Mouse (Mus musculus) forebrain, postnatal 0 days (tissue): ENCODE results near the gene Klk1b4. TPM values are rescaled to one million over a fixed set of nuclear protein-coding genes. Genes with fewer than 3 reads are reported as not detected.
"Not testable (repeated sequence)": the region's sequence is repeated elsewhere in the genome, so short reads cannot be mapped to it uniquely, and the experiment has no call there.

Experiments
- ATAC-seq: fragments of 200-750 bp; cut with Nextera tagmentation; 2 replicates; pipeline ENCODE4 v1.8.0; 2017; ENCODE audit warnings: mild to moderate bottlenecking, moderate library complexity
- DNase-seq: peaks from one replicate; pipeline ENCODE4 v3.0.0-alpha.2; 2015
- H3K27ac ChIP-seq: fragments of 300-500 bp; sonication (generic); 2 replicates; pipeline ENCODE4 v1.5.1; 2014; ENCODE audit warnings: low read depth, mild to moderate bottlenecking, antibody characterized with exemption, low read length, moderate library complexity, mixed read lengths
- H3K27me3 ChIP-seq: fragments of 300-500 bp; sonication (generic); 2 replicates; pipeline ENCODE4 v1.6.1; 2014; ENCODE audit warnings: mild to moderate bottlenecking, low read length, mixed read lengths; ENCODE audit not compliant: insufficient read depth
- H3K36me3 ChIP-seq: fragments of 300-500 bp; sonication (generic); 2 replicates; pipeline ENCODE4 v1.6.1; 2014; ENCODE audit warnings: mild to moderate bottlenecking, moderate library complexity; ENCODE audit not compliant: insufficient read depth
- H3K4me1 ChIP-seq: fragments of 300-500 bp; sonication (generic); 2 replicates; pipeline ENCODE4 v1.6.1; 2014; ENCODE audit warnings: antibody characterized with exemption; ENCODE audit not compliant: insufficient read depth
- H3K4me2 ChIP-seq: fragments of 300-500 bp; sonication (generic); 2 replicates; pipeline ENCODE4 v1.6.1; 2014; ENCODE audit warnings: low read depth, mild to moderate bottlenecking, moderate library complexity
- H3K4me3 ChIP-seq: fragments of 300-500 bp; sonication (generic); 2 replicates; pipeline ENCODE4 v1.5.1; 2014; ENCODE audit warnings: low read depth, low read length, mixed read lengths
- H3K9ac ChIP-seq: fragments of 300-500 bp; sonication (generic); 2 replicates; pipeline ENCODE4 v1.6.1; 2014; ENCODE audit warnings: mild to moderate bottlenecking
- H3K9me3 ChIP-seq: fragments of 300-500 bp; sonication (generic); 2 replicates; pipeline ENCODE4 v1.6.1; 2016; ENCODE audit warnings: low read length
- CTCF ChIP-seq: sonication (generic); IDR thresholded peaks from 2 replicates; pipeline ENCODE4 v1.5.1; 2016; ENCODE audit warnings: antibody characterized with exemption, control low read depth, low read depth
- WGBS: fragments of 180-500 bp; shearing (Covaris S2); extraction: QIAGEN DNeasy Blood & Tissue Kit; methylation state at CpG from one replicate; pipeline ENCODE4 v1.1.7; 2014; 5-methylcytosine and 5-hydroxymethylcytosine counted together
- polyA plus RNA-seq: library from polyadenylated mRNA; unstranded; fragments of >200 nt; fragmentation: Nextera tagmentation; extraction: Ambion mirVana; gene quantifications from 2 replicates; pipeline ENCODE4 v1.2.1, GENCODE M21; 2015
- total RNA-seq: library from RNA; depleted of rRNA; stranded (reverse); fragments of >200 nt; gene quantifications from 2 replicates; pipeline ENCODE4 v1.2.3, GENCODE M21; 2014

Klk1b4 gene
- total and polyA plus RNA-seq, 2 experiments from 2014 or later, result not detected

- 68% methylated on average over 2 of the region's 2 CpGs for WGBS
- Histone ChIP-seq H3K4me3 (no peak overlapping the region), H3K36me3 (no peaks in the 10 kb centered on the region), H3K27me3 (no peaks in the 10 kb centered on the region), H3K4me2 (no peak overlapping the region), H3K27ac (no peak overlapping the region), H3K9me3 (no peaks in the 10 kb centered on the region), H3K4me1 (peaks cover 7% of the 10 kb centered on the region), H3K9ac (no peak overlapping the region)
- no peak for TF ChIP-seq CTCF
- ATAC-seq (no peak), DNase-seq (no peak)
Observed at GRCm38 (mm10) chr7:44241163-44241562, 33.9 kb downstream of the Klk1b4 start.

- WGBS, result 53% methylated on average over 1 of the region's 1 CpGs
- Histone ChIP-seq H3K4me3 (no peak overlapping the region), H3K36me3 (peaks cover 12% of the 10 kb centered on the region), H3K4me2 (no peak overlapping the region), H3K27me3 (no peaks in the 10 kb centered on the region), H3K9ac (no peak overlapping the region), H3K27ac (no peak overlapping the region), H3K9me3 (no peaks in the 10 kb centered on the region), H3K4me1 (peaks cover 16% of the 10 kb centered on the region)
- no peak for DNase-seq
- TF ChIP-seq CTCF, result no peak
- no peak for ATAC-seq
Observed at GRCm38 (mm10) chr7:44244080-44244479, 36.8 kb downstream of the Klk1b4 start.

- ATAC-seq (peak; percentile 89), DNase-seq (peak; percentile 99)
- no peak; the same call in 1 of the 2 replicates for TF ChIP-seq CTCF
- H3K27ac ChIP-seq, result peak within 1 kb of the TSS; percentile 100
- 1% methylated on average over 62 of the region's 62 CpGs for WGBS
- H3K36me3 ChIP-seq, result peaks cover 33% of the 10 kb centered on the region
- H3K9me3 ChIP-seq, result no peaks in the 10 kb centered on the region
- peak within 1 kb of the TSS; percentile 96 for H3K4me3 ChIP-seq
- no peaks in the 10 kb centered on the region for H3K27me3 ChIP-seq
- peak within 1 kb of the TSS; percentile 100 for H3K9ac ChIP-seq
- peak within 1 kb of the TSS; percentile 74 for H3K4me2 ChIP-seq
- H3K4me1 ChIP-seq, result peaks cover 16% of the 10 kb centered on the region
Observed at GRCm38 (mm10) chr7:44246055-44246983, 39.1 kb downstream of the Klk1b4 start, which contains the start of the genes 1700028J19Rik and 2410002F23Rik. 1700028J19Rik (minus strand) TSS chr7:44246695. 2410002F23Rik (plus strand) TSS chr7:44246722.

GRCm38 (mm10) chr7:44246984-44247470 is 39.8 kb downstream of the Klk1b4 start:
- DNase-seq, result peak; percentile 80
- under 1% methylated on average over 23 of the region's 23 CpGs for WGBS
- Histone ChIP-seq H3K9ac (peak overlapping the region; percentile 100), H3K4me1 (peaks cover 16% of the 10 kb centered on the region), H3K36me3 (peaks cover 37% of the 10 kb centered on the region), H3K4me2 (peak overlapping the region; percentile 74), H3K27me3 (no peaks in the 10 kb centered on the region), H3K4me3 (peak overlapping the region; percentile 96), H3K9me3 (no peaks in the 10 kb centered on the region), H3K27ac (peak overlapping the region; percentile 100)
- no peak for TF ChIP-seq CTCF
- peak; percentile 65 for ATAC-seq

- no peaks in the 10 kb centered on the region for H3K27me3 ChIP-seq
- DNase-seq (no peak), ATAC-seq (no peak)
- no peak overlapping the region for H3K27ac ChIP-seq
- H3K9ac ChIP-seq, result peak overlapping the region; percentile 100
- no peak for TF ChIP-seq CTCF
- H3K4me3 ChIP-seq, result peak overlapping the region; percentile 96
- peak overlapping the region; percentile 74 for H3K4me2 ChIP-seq
- H3K4me1 ChIP-seq, result peaks cover 16% of the 10 kb centered on the region
- no peaks in the 10 kb centered on the region for H3K9me3 ChIP-seq
- peaks cover 46% of the 10 kb centered on the region for H3K36me3 ChIP-seq
- WGBS, result 98% methylated on average over 2 of the region's 2 CpGs
Observed at GRCm38 (mm10) chr7:44247971-44248370, 40.7 kb downstream of the Klk1b4 start.

GRCm38 (mm10) chr7:44249248-44249647 is 42.0 kb downstream of the Klk1b4 start:
- no peak for TF ChIP-seq CTCF
- ATAC-seq, result no peak
- no peak for DNase-seq
- peaks cover 55% of the 10 kb centered on the region for H3K36me3 ChIP-seq
- H3K4me1 ChIP-seq, result peaks cover 16% of the 10 kb centered on the region
- no peak overlapping the region for H3K4me3 ChIP-seq
- 87% methylated on average over 4 of the region's 4 CpGs for WGBS
- no peak overlapping the region for H3K9ac ChIP-seq
- no peak overlapping the region for H3K27ac ChIP-seq
- no peaks in the 10 kb centered on the region for H3K9me3 ChIP-seq
- H3K4me2 ChIP-seq, result no peak overlapping the region
- no peaks in the 10 kb centered on the region for H3K27me3 ChIP-seq

GRCm38 (mm10) chr7:44250732-44251275 is 43.6 kb downstream of the Klk1b4 start:
- H3K4me3 ChIP-seq, H3K4me1 ChIP-seq, DNase-seq, H3K27me3 ChIP-seq, H3K4me2 ChIP-seq, H3K9me3 ChIP-seq, H3K27ac ChIP-seq, H3K9ac ChIP-seq, ATAC-seq: not testable (repeated sequence)
- H3K36me3 ChIP-seq, result peaks cover 55% of the 10 kb centered on the region
- 87% methylated on average over 17 of the region's 17 CpGs for WGBS
